Mouse (Mus musculus): Measurements from ENCODE around the gene Rsad2.

The Rsad2 gene

DNA sequence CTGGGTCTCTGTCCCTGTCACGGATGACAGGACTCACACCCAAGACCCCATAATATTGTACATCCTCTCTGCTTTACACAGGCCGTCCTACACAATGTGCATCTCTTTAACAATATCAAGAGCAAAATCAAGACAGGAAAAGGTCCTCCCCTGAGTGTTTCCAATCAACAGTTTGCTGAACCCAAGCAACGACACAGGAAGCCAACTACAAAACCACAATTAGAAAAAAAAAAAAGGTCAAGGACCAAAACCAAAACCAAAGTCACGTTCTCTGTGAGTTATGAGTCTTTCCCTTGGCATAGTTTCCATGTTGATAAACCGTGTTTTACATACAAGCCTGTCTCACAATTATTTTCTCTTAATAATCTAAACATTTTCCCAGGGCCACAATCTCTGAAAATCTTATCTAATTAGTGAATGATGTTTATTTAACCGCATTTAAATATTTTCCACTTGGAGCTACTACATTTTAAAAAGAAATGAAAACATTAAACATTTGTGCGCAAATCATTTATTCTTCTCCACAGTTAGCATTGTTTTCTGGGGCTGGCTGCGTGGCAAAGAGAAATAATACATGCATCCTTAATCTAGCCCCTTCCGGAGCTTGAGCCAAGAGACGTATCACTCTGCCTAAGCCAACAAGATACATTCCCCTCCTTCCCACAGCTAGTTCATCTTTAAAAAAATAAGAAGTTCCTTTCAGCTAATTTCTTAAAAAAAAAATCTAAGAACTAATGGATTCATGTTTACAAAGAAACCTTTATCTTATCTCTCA lies 54.4 kb downstream of the Rsad2 start:
- DNase-seq (ENCODE audit: low read depth, low spot score) = no peak

GRCm38 (mm10) chr12:26401254-26401653 lies 55.0 kb downstream of the Rsad2 start:
- DNase-seq (ENCODE audit: low read depth, low spot score) = no peak

DNA sequence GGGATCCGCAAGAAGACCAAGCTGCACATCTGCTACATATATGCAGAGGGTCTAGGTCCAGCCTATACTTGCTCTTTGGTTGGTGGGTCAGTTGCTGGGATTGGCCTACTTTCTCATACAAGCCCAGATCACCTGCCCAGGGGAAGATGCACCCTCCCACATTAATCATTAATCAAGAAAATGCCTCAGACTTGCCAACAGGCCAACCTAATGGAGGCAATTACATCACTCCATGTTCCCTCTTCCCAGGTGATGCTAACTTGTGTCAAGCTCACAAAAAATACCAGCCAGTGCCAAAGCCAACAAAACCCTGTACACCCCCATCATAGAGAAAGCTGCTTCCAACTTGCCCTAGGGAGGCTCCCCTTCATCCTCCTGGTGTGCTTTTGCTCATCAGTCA lies 55.5 kb downstream of the Rsad2 start:
- no peak for DNase-seq (ENCODE audit: low read depth, low spot score)

DNA sequence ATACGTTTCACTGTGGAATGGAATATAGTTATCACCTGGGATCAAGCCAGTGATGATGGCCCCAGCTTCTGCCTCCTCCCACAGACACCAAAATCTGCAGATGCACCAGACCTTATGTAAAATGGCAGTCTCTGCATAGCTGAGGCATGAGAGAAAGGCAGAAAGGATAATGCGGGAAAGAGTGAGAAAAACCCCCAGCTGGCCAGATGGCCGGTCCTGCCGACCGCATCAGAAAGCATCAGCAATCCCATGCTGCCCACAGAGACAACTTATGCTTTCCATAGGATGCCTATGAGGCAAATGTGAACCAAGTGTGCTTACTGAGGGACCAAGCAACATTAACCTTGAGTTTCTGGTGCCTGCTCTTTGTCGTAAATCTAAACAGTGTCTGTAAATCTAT lies 56.9 kb downstream of the Rsad2 start:
- no peak for DNase-seq (ENCODE audit: low read depth, low spot score)

GRCm38 (mm10) chr12:26398597-26398996 lies 57.7 kb downstream of the Rsad2 start:
- no peak for DNase-seq (ENCODE audit: low read depth, low spot score)

DNA sequence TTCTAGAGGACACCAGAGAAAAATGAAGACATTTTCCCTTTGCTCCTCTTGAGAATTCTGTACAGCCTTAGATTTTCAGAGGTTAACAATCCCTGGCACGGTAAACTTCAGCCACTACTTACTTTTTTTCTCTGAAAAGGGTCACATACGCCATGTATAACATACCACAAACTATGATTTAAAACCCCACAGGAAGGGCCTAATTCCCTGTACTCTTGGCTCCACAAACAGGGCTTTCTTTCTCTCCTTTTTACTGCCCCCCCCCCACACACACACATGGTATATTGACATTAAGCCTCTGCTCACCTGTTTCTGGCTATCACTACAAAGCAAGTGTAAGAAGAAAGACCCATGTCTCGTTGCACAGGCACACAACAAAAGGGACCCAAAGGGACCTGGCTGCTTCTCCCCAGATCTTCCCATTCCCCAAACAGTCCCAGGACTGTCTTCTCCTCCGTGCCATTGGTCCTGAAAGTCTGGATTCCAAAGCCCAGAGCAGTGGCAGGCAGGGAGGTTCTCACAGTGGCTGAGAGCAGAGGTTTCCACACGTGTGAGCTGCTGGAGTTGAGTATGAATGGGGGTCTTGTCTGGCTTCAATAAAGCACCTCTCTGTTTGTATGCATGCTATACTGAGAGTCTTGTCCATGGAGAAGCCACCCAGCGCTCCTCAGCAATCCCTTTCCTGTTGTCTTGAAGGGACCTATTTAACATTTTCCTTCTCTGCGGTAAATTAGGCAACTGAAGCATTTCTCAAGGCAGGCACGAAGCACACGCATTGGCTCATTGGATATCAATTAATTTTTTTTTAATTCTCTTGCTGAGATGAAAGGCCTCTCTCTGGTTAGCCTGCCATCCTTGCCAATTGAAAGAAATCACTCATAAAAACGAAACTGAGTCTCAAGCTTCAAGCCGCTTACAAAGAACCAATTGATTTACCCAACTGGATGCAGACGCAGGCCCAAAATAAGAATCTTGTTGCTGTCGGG lies 61.5 kb downstream of the Rsad2 start:
- DNase-seq (ENCODE audit: low read depth, low spot score) = no peak

DNA sequence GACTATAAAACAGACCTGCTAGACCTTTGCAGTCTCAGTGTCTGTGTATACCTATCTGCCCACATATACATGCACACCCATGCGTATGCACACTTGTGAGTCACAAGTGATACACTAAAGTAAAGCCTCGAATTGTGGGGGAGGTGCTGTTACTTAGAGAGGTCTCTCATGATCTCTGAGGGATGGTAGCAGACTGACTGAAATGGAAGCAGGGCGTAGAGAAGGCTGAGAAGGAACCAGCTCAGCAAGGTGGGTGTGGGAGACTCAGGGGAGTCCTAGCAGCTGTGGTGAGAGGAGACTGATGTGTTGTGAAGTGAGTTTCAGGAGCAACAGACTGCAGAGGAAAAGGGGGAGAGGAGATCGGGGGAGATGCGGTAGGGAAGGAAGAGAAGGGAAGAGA lies 63.0 kb downstream of the Rsad2 start:
- DNase-seq (ENCODE audit: low read depth, low spot score) = no peak

All from A20 (cell line).